Mouse (Mus musculus): ENCODE results near the gene Lst1. TPM values are rescaled to one million over a fixed set of nuclear protein-coding genes. Genes with fewer than 3 reads are reported as not detected.
A peak's percentile ranks its signal among the peaks of the same experiment; 100 is the strongest.

Lst1 gene
- polyA plus RNA-seq, 1 experiment from 2014 or later: 41.4 TPM

DNA sequence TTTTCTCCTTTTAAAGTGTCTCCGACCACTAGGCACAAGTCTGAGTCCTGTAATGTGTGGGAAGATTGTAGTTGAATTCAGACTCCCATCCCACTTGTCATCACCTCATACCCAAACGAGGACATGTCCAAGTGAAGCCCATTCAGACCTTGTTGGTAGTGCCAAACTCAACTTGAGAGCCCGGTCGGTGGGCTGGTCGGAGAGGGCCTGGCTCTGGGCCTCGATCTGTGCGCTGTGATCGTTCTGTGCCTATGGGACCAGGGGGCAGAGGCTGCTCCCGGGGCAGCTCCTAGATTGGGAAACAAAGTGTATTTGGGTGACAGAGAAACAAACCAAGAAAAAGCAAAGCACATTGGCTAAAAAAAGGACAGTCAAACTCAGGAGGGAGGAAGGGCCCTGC, 35.2 kb downstream of the Lst1 start:
- no peak overlapping the region for H3K4me3 ChIP-seq (ENCODE audit: low read depth, low read length)
- H3K4me1 ChIP-seq (ENCODE audit: control insufficient read depth, low read depth, low read length): no peaks in the 10 kb centered on the region
- ATAC-seq (ENCODE audit: low read depth): no peak
- no peaks in the 10 kb centered on the region for H3K27me3 ChIP-seq (ENCODE audit: control insufficient read depth, insufficient read depth, low read depth, low read length)
- WGBS (ENCODE audit: insufficient replicate concordance): 84% methylated on average over 9 of the region's 9 CpGs
- no peak overlapping the region for H3K4me2 ChIP-seq (ENCODE audit: low read depth, low read length)
- no peak overlapping the region for H3K9ac ChIP-seq (ENCODE audit: low read depth, low read length)
- H3K27ac ChIP-seq (ENCODE audit: low read length): no peak overlapping the region
- H3K9me3 ChIP-seq (replicated peaks; ENCODE audit: control insufficient read depth, low read length): no peaks in the 10 kb centered on the region
- H3K36me3 ChIP-seq (ENCODE audit: control insufficient read depth, insufficient read depth): peaks cover 82% of the 10 kb centered on the region

GRCm38 (mm10) chr17:35152121-35152520, 36.1 kb downstream of the Lst1 start:
- H3K9ac ChIP-seq (ENCODE audit: low read depth, low read length): no peak overlapping the region
- no peak for ATAC-seq (ENCODE audit: low read depth)
- no peaks in the 10 kb centered on the region for H3K27me3 ChIP-seq (ENCODE audit: control insufficient read depth, insufficient read depth, low read depth, low read length)
- no peak overlapping the region for H3K4me3 ChIP-seq (ENCODE audit: low read depth, low read length)
- WGBS (ENCODE audit: insufficient replicate concordance): 87% methylated on average over 4 of the region's 4 CpGs
- no peaks in the 10 kb centered on the region for H3K9me3 ChIP-seq (replicated peaks; ENCODE audit: control insufficient read depth, low read length)
- no peak overlapping the region for H3K4me2 ChIP-seq (ENCODE audit: low read depth, low read length)
- H3K36me3 ChIP-seq (ENCODE audit: control insufficient read depth, insufficient read depth): peaks cover 77% of the 10 kb centered on the region
- no peak overlapping the region for H3K27ac ChIP-seq (ENCODE audit: low read length)
- H3K4me1 ChIP-seq (ENCODE audit: control insufficient read depth, low read depth, low read length): no peaks in the 10 kb centered on the region

DNA sequence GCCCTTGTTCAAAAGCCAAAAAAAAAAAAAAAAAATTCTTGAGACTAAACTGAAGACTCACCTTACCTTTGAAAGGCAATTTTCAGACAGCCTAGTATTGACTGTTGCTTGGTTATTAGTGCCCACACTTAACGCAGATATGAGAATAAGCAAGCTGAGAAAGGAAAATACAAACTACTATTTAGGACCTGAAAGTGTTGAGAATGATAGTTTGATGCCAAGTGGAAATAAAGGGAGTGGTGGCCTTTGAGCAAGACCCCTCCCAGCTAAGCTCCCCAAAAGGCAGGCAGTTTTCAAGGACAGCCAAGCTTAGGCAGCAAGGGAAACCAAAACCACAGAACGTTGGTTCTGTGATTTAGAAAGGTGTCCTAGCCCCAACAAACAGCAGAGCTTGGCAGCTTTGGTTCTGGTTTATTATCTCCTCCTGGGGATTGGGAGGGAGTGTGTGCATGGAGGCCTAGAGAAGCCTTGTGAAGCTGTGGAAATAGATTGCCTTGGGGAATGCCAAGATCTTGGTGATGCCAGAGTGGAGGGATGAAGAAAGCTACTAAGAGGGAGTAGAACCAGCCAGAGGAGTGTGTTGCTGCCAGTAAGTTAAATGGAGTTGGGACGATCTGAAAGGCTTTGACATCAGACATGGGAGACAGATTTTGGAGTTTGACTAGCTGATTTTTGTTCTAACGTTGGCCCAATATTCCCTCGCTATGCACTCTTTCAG, 40.2 kb downstream of the Lst1 start:
- WGBS (ENCODE audit: insufficient replicate concordance): 61% methylated on average over 5 of the region's 5 CpGs
- H3K36me3 ChIP-seq (ENCODE audit: control insufficient read depth, insufficient read depth): peaks cover 75% of the 10 kb centered on the region

GRCm38 (mm10) chr17:35147348-35147747, 40.9 kb downstream of the Lst1 start:
- Histone ChIP-seq H3K27me3 (ENCODE audit: control insufficient read depth, insufficient read depth, low read depth, low read length) (no peaks in the 10 kb centered on the region), H3K4me3 (ENCODE audit: low read depth, low read length) (no peak overlapping the region), H3K9me3 (replicated peaks; ENCODE audit: control insufficient read depth, low read length) (no peaks in the 10 kb centered on the region), H3K9ac (ENCODE audit: low read depth, low read length) (no peak overlapping the region), H3K4me2 (ENCODE audit: low read depth, low read length) (no peak overlapping the region), H3K27ac (ENCODE audit: low read length) (no peak overlapping the region), H3K36me3 (ENCODE audit: control insufficient read depth, insufficient read depth) (peaks cover 75% of the 10 kb centered on the region), H3K4me1 (ENCODE audit: control insufficient read depth, low read depth, low read length) (no peaks in the 10 kb centered on the region)
- no peak for ATAC-seq (ENCODE audit: low read depth)
- whole genome bisulfite sequencing (ENCODE audit: insufficient replicate concordance): 76% methylated on average over 3 of the region's 3 CpGs

More for the DNA sequence above, 40.2 kb downstream of the Lst1 start:
- Histone ChIP-seq H3K27ac (ENCODE audit: low read length) (no peak overlapping the region), H3K9me3 (replicated peaks; ENCODE audit: control insufficient read depth, low read length) (no peaks in the 10 kb centered on the region), H3K4me2 (ENCODE audit: low read depth, low read length) (no peak overlapping the region), H3K4me1 (ENCODE audit: control insufficient read depth, low read depth, low read length) (no peaks in the 10 kb centered on the region), H3K9ac (ENCODE audit: low read depth, low read length) (no peak overlapping the region), H3K4me3 (ENCODE audit: low read depth, low read length) (no peak overlapping the region), H3K27me3 (ENCODE audit: control insufficient read depth, insufficient read depth, low read depth, low read length) (no peaks in the 10 kb centered on the region)
- no peak for ATAC-seq (ENCODE audit: low read depth)

DNA sequence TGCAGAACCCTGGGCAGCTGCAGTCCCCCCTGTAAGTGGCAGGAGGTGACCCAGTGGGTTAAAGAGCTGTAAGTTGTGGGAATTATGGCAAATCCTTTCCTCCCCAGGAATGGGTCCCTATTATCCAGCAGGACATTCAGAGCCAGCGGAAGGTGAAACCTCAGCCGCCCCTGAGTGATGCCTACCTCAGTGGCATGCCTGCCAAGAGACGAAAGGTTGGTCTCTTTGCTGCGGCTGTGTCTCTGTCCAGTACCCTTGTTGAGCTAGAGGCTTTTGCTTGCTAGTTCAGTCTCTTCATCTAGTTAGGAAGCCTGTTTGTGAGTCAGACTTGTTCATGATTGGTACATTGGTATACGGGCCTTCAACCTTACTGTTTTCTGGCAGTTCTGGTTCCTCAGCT, 42.1 kb downstream of the Lst1 start:
- Histone ChIP-seq H3K9me3 (replicated peaks; ENCODE audit: control insufficient read depth, low read length) (no peaks in the 10 kb centered on the region), H3K27me3 (ENCODE audit: control insufficient read depth, insufficient read depth, low read depth, low read length) (no peaks in the 10 kb centered on the region), H3K27ac (ENCODE audit: low read length) (no peak overlapping the region), H3K4me1 (ENCODE audit: control insufficient read depth, low read depth, low read length) (no peaks in the 10 kb centered on the region), H3K4me2 (ENCODE audit: low read depth, low read length) (no peak overlapping the region), H3K4me3 (ENCODE audit: low read depth, low read length) (no peak overlapping the region), H3K9ac (ENCODE audit: low read depth, low read length) (no peak overlapping the region), H3K36me3 (ENCODE audit: control insufficient read depth, insufficient read depth) (peaks cover 78% of the 10 kb centered on the region)
- no peak for ATAC-seq (ENCODE audit: low read depth)
- WGBS (ENCODE audit: insufficient replicate concordance): 88% methylated on average over 5 of the region's 5 CpGs

DNA sequence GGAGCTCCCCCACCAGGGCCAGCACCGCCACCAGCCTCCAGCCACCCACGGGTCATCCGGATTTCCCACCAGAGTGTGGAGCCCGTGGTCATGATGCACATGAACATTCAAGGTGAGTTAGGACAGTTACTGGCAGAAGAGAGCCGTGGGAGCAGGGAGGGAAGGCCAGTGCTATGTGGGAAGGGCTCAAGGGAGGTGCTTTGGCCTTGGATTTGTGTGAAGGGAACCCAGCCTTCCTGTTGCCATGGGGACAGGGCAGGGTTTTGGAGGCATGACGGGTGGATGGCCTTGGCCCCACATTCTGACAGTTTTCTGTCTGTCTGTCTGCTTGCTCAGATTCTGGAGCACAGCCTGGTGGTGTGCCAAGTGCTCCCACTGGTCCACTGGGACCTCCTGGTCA, 46.3 kb downstream of the Lst1 start:
- peaks cover 6% of the 10 kb centered on the region for H3K4me1 ChIP-seq (ENCODE audit: control insufficient read depth, low read depth, low read length)
- ATAC-seq (ENCODE audit: low read depth): no peak
- H3K9ac ChIP-seq (ENCODE audit: low read depth, low read length): no peak overlapping the region
- H3K4me3 ChIP-seq (ENCODE audit: low read depth, low read length): no peak overlapping the region
- H3K27ac ChIP-seq (ENCODE audit: low read length): no peak overlapping the region
- no peaks in the 10 kb centered on the region for H3K9me3 ChIP-seq (replicated peaks; ENCODE audit: control insufficient read depth, low read length)
- peaks cover 75% of the 10 kb centered on the region for H3K36me3 ChIP-seq (ENCODE audit: control insufficient read depth, insufficient read depth)
- 78% methylated on average over 6 of the region's 6 CpGs for WGBS (ENCODE audit: insufficient replicate concordance)
- H3K27me3 ChIP-seq (ENCODE audit: control insufficient read depth, insufficient read depth, low read depth, low read length): no peaks in the 10 kb centered on the region
- H3K4me2 ChIP-seq (ENCODE audit: low read depth, low read length): no peak overlapping the region

- H3K9me3 ChIP-seq (replicated peaks; ENCODE audit: control insufficient read depth, low read length): no peaks in the 10 kb centered on the region
- H3K27ac ChIP-seq (ENCODE audit: low read length): no peak overlapping the region
- H3K4me1 ChIP-seq (ENCODE audit: control insufficient read depth, low read depth, low read length): peaks cover 16% of the 10 kb centered on the region
- peaks cover 63% of the 10 kb centered on the region for H3K36me3 ChIP-seq (ENCODE audit: control insufficient read depth, insufficient read depth)
- no peak for ATAC-seq (ENCODE audit: low read depth)
- H3K27me3 ChIP-seq (ENCODE audit: control insufficient read depth, insufficient read depth, low read depth, low read length): no peaks in the 10 kb centered on the region
- no peak overlapping the region for H3K4me3 ChIP-seq (ENCODE audit: low read depth, low read length)
- H3K9ac ChIP-seq (ENCODE audit: low read depth, low read length): no peak overlapping the region
- WGBS (ENCODE audit: insufficient replicate concordance): 81% methylated on average over 16 of the region's 16 CpGs
- no peak overlapping the region for H3K4me2 ChIP-seq (ENCODE audit: low read depth, low read length)
Measured at GRCm38 (mm10) chr17:35140490-35140996, 47.7 kb downstream of the Lst1 start.

DNA sequence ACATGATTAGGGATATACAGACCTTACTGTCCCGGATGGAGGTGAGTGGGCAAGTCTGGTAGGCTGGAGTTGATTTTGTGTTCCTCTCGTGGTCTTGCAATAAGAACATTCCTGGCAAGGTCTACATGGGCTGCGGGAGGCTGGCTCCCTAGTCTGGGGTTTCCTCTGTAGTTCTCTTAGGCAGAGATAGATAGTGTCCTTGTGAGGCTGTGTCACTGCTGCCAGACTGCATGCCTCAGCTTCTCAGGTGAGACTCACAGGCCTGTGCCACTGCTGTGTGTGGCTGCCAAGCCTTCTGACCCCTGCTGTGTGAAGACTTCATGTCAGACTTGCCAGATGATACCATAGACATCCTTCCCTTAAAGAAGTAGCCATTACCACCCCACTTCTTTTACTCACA, 49.0 kb downstream of the Lst1 start:
- H3K4me3 ChIP-seq (ENCODE audit: low read depth, low read length): no peak overlapping the region
- H3K27ac ChIP-seq (ENCODE audit: low read length): no peak overlapping the region
- ATAC-seq (ENCODE audit: low read depth): no peak
- no peaks in the 10 kb centered on the region for H3K9me3 ChIP-seq (replicated peaks; ENCODE audit: control insufficient read depth, low read length)
- 89% methylated on average over 3 of the region's 3 CpGs for WGBS (ENCODE audit: insufficient replicate concordance)
- H3K4me1 ChIP-seq (ENCODE audit: control insufficient read depth, low read depth, low read length): peaks cover 18% of the 10 kb centered on the region
- H3K4me2 ChIP-seq (ENCODE audit: low read depth, low read length): no peak overlapping the region
- no peak overlapping the region for H3K9ac ChIP-seq (ENCODE audit: low read depth, low read length)
- peaks cover 50% of the 10 kb centered on the region for H3K36me3 ChIP-seq (ENCODE audit: control insufficient read depth, insufficient read depth)
- H3K27me3 ChIP-seq (ENCODE audit: control insufficient read depth, insufficient read depth, low read depth, low read length): no peaks in the 10 kb centered on the region

- Histone ChIP-seq H3K27ac (ENCODE audit: low read length) (peak overlapping the region; percentile 94), H3K27me3 (ENCODE audit: control insufficient read depth, insufficient read depth, low read depth, low read length) (no peaks in the 10 kb centered on the region), H3K4me2 (ENCODE audit: low read depth, low read length) (peak overlapping the region; percentile 74), H3K9ac (ENCODE audit: low read depth, low read length) (peak overlapping the region; percentile 88), H3K4me1 (ENCODE audit: control insufficient read depth, low read depth, low read length) (peaks cover 18% of the 10 kb centered on the region), H3K36me3 (ENCODE audit: control insufficient read depth, insufficient read depth) (peaks cover 17% of the 10 kb centered on the region), H3K9me3 (replicated peaks; ENCODE audit: control insufficient read depth, low read length) (no peaks in the 10 kb centered on the region), H3K4me3 (ENCODE audit: low read depth, low read length) (peak overlapping the region; percentile 85)
- peak; percentile 19 for ATAC-seq (ENCODE audit: low read depth)
- under 1% methylated on average over 43 of the region's 43 CpGs for WGBS (ENCODE audit: insufficient replicate concordance)
Measured at GRCm38 (mm10) chr17:35135591-35136320, 52.5 kb downstream of the Lst1 start.

All from liver, embryonic 16.5 days (tissue).